Mouse (Mus musculus): ENCODE data around the gene Uqcc2.

DNA sequence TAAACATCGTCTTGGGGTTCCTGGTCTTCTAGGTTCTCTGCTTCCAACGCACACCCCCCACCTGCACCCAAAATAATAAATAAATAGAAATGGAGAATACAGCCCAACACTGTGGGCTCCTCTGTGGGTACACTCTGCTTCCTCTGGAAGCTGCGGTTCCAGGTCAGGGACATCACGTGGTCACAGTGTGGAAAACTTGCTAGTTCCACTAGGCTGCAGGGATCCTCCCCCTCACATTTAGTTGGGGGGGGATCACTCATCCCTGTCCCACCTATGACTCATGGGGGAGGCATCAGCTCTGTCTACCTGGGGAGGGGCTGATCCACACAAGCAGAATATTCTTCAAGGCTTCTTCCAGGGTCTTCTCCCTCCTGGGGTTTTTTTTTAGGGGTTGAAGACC lies 10.4 kb upstream of the Uqcc2 start:
- peak; percentile 52 for TF ChIP-seq USF1 (IDR thresholded peaks at IDR 0.05; ENCODE audit: low read depth)
- no peak for TF ChIP-seq CTCF (IDR thresholded peaks at IDR 0.05; ENCODE audit: control insufficient read depth, insufficient read depth, insufficient read length)
- TF ChIP-seq MYOG (IDR thresholded peaks at IDR 0.05; ENCODE audit: control insufficient read depth, extremely low read depth, insufficient read length): no peak

Measured in C2C12 (cell line).